Mouse (Mus musculus): ENCODE measurements at regions not wholly inside any gene's neighbourhood (a gene's known extent, or its start where the extent isn't known, plus 50 kb on each side); places are given as distances from the start of the nearest gene placed in this dataset.

- no peaks in the 10 kb centered on the region for H3K9me3 ChIP-seq (ENCODE audit: control insufficient read depth, low read length)
- H3K27me3 ChIP-seq (ENCODE audit: control insufficient read depth, insufficient read depth, low read depth, low read length), result no peaks in the 10 kb centered on the region
- no peak overlapping the region for H3K9ac ChIP-seq (ENCODE audit: low read length)
- H3K4me1 ChIP-seq (replicated peaks; ENCODE audit: control insufficient read depth, insufficient read depth, low read length), result no peaks in the 10 kb centered on the region
- WGBS, result 82% methylated on average over 3 of the region's 3 CpGs
- H3K4me3 ChIP-seq (ENCODE audit: low read length), result no peak overlapping the region
- H3K36me3 ChIP-seq (ENCODE audit: control insufficient read depth, insufficient read depth, low read length), result no peaks in the 10 kb centered on the region
- ATAC-seq (ENCODE audit: low read depth), result no peak
- H3K4me2 ChIP-seq (ENCODE audit: low read depth, low read length), result no peak overlapping the region
- no peak overlapping the region for H3K27ac ChIP-seq (ENCODE audit: low read length)
Observed at GRCm38 (mm10) chr2:46356651-46357050, 1239.5 kb upstream of the Zeb2 start.

GRCm38 (mm10) chr2:46340694-46341093, 1223.5 kb upstream of the Zeb2 start:
- WGBS, result 48% methylated on average over 4 of the region's 4 CpGs

GRCm38 (mm10) chr2:46316666-46317065, 1199.5 kb upstream of the Zeb2 start:
- Histone ChIP-seq H3K9ac (ENCODE audit: low read length) (no peak overlapping the region), H3K4me3 (ENCODE audit: low read length) (no peak overlapping the region), H3K27ac (ENCODE audit: low read length) (no peak overlapping the region), H3K4me2 (ENCODE audit: low read depth, low read length) (no peak overlapping the region), H3K27me3 (ENCODE audit: control insufficient read depth, insufficient read depth, low read depth, low read length) (no peaks in the 10 kb centered on the region), H3K36me3 (ENCODE audit: control insufficient read depth, insufficient read depth, low read length) (no peaks in the 10 kb centered on the region), H3K4me1 (replicated peaks; ENCODE audit: control insufficient read depth, insufficient read depth, low read length) (no peaks in the 10 kb centered on the region), H3K9me3 (ENCODE audit: control insufficient read depth, low read length) (no peaks in the 10 kb centered on the region)
- WGBS, result 82% methylated on average over 2 of the region's 2 CpGs
- no peak for ATAC-seq (ENCODE audit: low read depth)

More at GRCm38 (mm10) chr2:46340694-46341093, 1223.5 kb upstream of the Zeb2 start:
- H3K9ac ChIP-seq (ENCODE audit: low read length), result no peak overlapping the region
- H3K4me2 ChIP-seq (ENCODE audit: low read depth, low read length), result no peak overlapping the region
- no peak overlapping the region for H3K4me3 ChIP-seq (ENCODE audit: low read length)
- no peaks in the 10 kb centered on the region for H3K4me1 ChIP-seq (replicated peaks; ENCODE audit: control insufficient read depth, insufficient read depth, low read length)
- no peaks in the 10 kb centered on the region for H3K36me3 ChIP-seq (ENCODE audit: control insufficient read depth, insufficient read depth, low read length)
- no peak overlapping the region for H3K27ac ChIP-seq (ENCODE audit: low read length)
- no peak for ATAC-seq (ENCODE audit: low read depth)
- no peaks in the 10 kb centered on the region for H3K9me3 ChIP-seq (ENCODE audit: control insufficient read depth, low read length)
- no peaks in the 10 kb centered on the region for H3K27me3 ChIP-seq (ENCODE audit: control insufficient read depth, insufficient read depth, low read depth, low read length)

- Histone ChIP-seq H3K9ac (ENCODE audit: low read length) (no peak overlapping the region), H3K4me2 (ENCODE audit: low read depth, low read length) (no peak overlapping the region), H3K27ac (ENCODE audit: low read length) (no peak overlapping the region), H3K27me3 (ENCODE audit: control insufficient read depth, insufficient read depth, low read depth, low read length) (no peaks in the 10 kb centered on the region), H3K4me1 (replicated peaks; ENCODE audit: control insufficient read depth, insufficient read depth, low read length) (no peaks in the 10 kb centered on the region), H3K9me3 (ENCODE audit: control insufficient read depth, low read length) (no peaks in the 10 kb centered on the region), H3K36me3 (ENCODE audit: control insufficient read depth, insufficient read depth, low read length) (no peaks in the 10 kb centered on the region), H3K4me3 (ENCODE audit: low read length) (no peak overlapping the region)
- 88% methylated on average over 3 of the region's 3 CpGs for WGBS
- ATAC-seq (ENCODE audit: low read depth), result no peak
Observed at GRCm38 (mm10) chr2:46315243-46315642, 1198.0 kb upstream of the Zeb2 start.

- Histone ChIP-seq H3K4me2 (ENCODE audit: low read depth, low read length) (no peak overlapping the region), H3K9ac (ENCODE audit: low read length) (no peak overlapping the region), H3K4me3 (ENCODE audit: low read length) (no peak overlapping the region), H3K27me3 (ENCODE audit: control insufficient read depth, insufficient read depth, low read depth, low read length) (no peaks in the 10 kb centered on the region), H3K4me1 (replicated peaks; ENCODE audit: control insufficient read depth, insufficient read depth, low read length) (no peaks in the 10 kb centered on the region), H3K36me3 (ENCODE audit: control insufficient read depth, insufficient read depth, low read length) (no peaks in the 10 kb centered on the region), H3K27ac (ENCODE audit: low read length) (no peak overlapping the region), H3K9me3 (ENCODE audit: control insufficient read depth, low read length) (no peaks in the 10 kb centered on the region)
- 82% methylated on average over 2 of the region's 2 CpGs for WGBS
- ATAC-seq (ENCODE audit: low read depth), result no peak
Observed at GRCm38 (mm10) chr2:46307582-46308153, 1190.5 kb upstream of the Zeb2 start.

GRCm38 (mm10) chr2:46302627-46303026, 1185.4 kb upstream of the Zeb2 start:
- ATAC-seq (ENCODE audit: low read depth), result no peak
- H3K4me1 ChIP-seq (replicated peaks; ENCODE audit: control insufficient read depth, insufficient read depth, low read length), result no peaks in the 10 kb centered on the region
- H3K27ac ChIP-seq (ENCODE audit: low read length), result no peak overlapping the region
- WGBS, result 69% methylated on average over 1 of the region's 1 CpGs
- H3K4me3 ChIP-seq (ENCODE audit: low read length), result no peak overlapping the region
- no peaks in the 10 kb centered on the region for H3K9me3 ChIP-seq (ENCODE audit: control insufficient read depth, low read length)
- no peak overlapping the region for H3K4me2 ChIP-seq (ENCODE audit: low read depth, low read length)
- H3K36me3 ChIP-seq (ENCODE audit: control insufficient read depth, insufficient read depth, low read length), result no peaks in the 10 kb centered on the region
- no peaks in the 10 kb centered on the region for H3K27me3 ChIP-seq (ENCODE audit: control insufficient read depth, insufficient read depth, low read depth, low read length)
- H3K9ac ChIP-seq (ENCODE audit: low read length), result no peak overlapping the region

GRCm38 (mm10) chr2:46297274-46297843, 1180.2 kb upstream of the Zeb2 start:
- Histone ChIP-seq H3K9me3 (ENCODE audit: control insufficient read depth, low read length) (no peaks in the 10 kb centered on the region), H3K27me3 (ENCODE audit: control insufficient read depth, insufficient read depth, low read depth, low read length) (no peaks in the 10 kb centered on the region)
- WGBS, result 76% methylated on average over 2 of the region's 2 CpGs

GRCm38 (mm10) chr2:46283929-46284598, 1166.9 kb upstream of the Zeb2 start:
- Histone ChIP-seq H3K27me3 (ENCODE audit: control insufficient read depth, insufficient read depth, low read depth, low read length) (no peaks in the 10 kb centered on the region), H3K4me1 (replicated peaks; ENCODE audit: control insufficient read depth, insufficient read depth, low read length) (no peaks in the 10 kb centered on the region)

More at GRCm38 (mm10) chr2:46297274-46297843, 1180.2 kb upstream of the Zeb2 start:
- H3K27ac ChIP-seq (ENCODE audit: low read length), result no peak overlapping the region
- no peaks in the 10 kb centered on the region for H3K36me3 ChIP-seq (ENCODE audit: control insufficient read depth, insufficient read depth, low read length)
- H3K4me2 ChIP-seq (ENCODE audit: low read depth, low read length), result no peak overlapping the region
- no peak overlapping the region for H3K4me3 ChIP-seq (ENCODE audit: low read length)
- no peak for ATAC-seq (ENCODE audit: low read depth)
- no peaks in the 10 kb centered on the region for H3K4me1 ChIP-seq (replicated peaks; ENCODE audit: control insufficient read depth, insufficient read depth, low read length)
- no peak overlapping the region for H3K9ac ChIP-seq (ENCODE audit: low read length)

GRCm38 (mm10) chr2:46280822-46281221, 1163.6 kb upstream of the Zeb2 start:
- 66% methylated on average over 2 of the region's 2 CpGs for WGBS

More at GRCm38 (mm10) chr2:46283929-46284598, 1166.9 kb upstream of the Zeb2 start:
- Histone ChIP-seq H3K36me3 (ENCODE audit: control insufficient read depth, insufficient read depth, low read length) (no peaks in the 10 kb centered on the region), H3K27ac (ENCODE audit: low read length) (no peak overlapping the region), H3K4me2 (ENCODE audit: low read depth, low read length) (no peak overlapping the region), H3K9ac (ENCODE audit: low read length) (no peak overlapping the region), H3K9me3 (ENCODE audit: control insufficient read depth, low read length) (no peaks in the 10 kb centered on the region), H3K4me3 (ENCODE audit: low read length) (no peak overlapping the region)
- WGBS, result 72% methylated on average over 5 of the region's 5 CpGs
- no peak for ATAC-seq (ENCODE audit: low read depth)

More at GRCm38 (mm10) chr2:46280822-46281221, 1163.6 kb upstream of the Zeb2 start:
- Histone ChIP-seq H3K4me3 (ENCODE audit: low read length) (no peak overlapping the region), H3K27ac (ENCODE audit: low read length) (no peak overlapping the region), H3K27me3 (ENCODE audit: control insufficient read depth, insufficient read depth, low read depth, low read length) (no peaks in the 10 kb centered on the region), H3K9ac (ENCODE audit: low read length) (no peak overlapping the region), H3K4me1 (replicated peaks; ENCODE audit: control insufficient read depth, insufficient read depth, low read length) (no peaks in the 10 kb centered on the region), H3K36me3 (ENCODE audit: control insufficient read depth, insufficient read depth, low read length) (no peaks in the 10 kb centered on the region), H3K9me3 (ENCODE audit: control insufficient read depth, low read length) (no peaks in the 10 kb centered on the region), H3K4me2 (ENCODE audit: low read depth, low read length) (no peak overlapping the region)
- no peak for ATAC-seq (ENCODE audit: low read depth)
